Mouse (Mus musculus): Measurements from ENCODE around the gene Ttll8.

Gene Ttll8

GRCm38 (mm10) chr15:88954368-88955072 lies at the start of gene Ttll8:
Gene Ttll8 (minus strand): TSS chr15:88954418.
- DNase-seq (ENCODE audit: low spot score in 2 of 2) = no peak

GRCm38 (mm10) chr15:89001245-89001644 lies 47.0 kb upstream of the Ttll8 start:
- no peak for DNase-seq (ENCODE audit: low spot score in 2 of 2)

- DNase-seq (ENCODE audit: low spot score in 2 of 2) = no peak
Measured at GRCm38 (mm10) chr15:89000367-89000766, 46.1 kb upstream of the Ttll8 start.

- DNase-seq (ENCODE audit: low spot score in 2 of 2) = no peak
Measured at GRCm38 (mm10) chr15:88999124-88999523, 44.9 kb upstream of the Ttll8 start.

GRCm38 (mm10) chr15:88998636-88999035 lies 44.4 kb upstream of the Ttll8 start:
- DNase-seq (ENCODE audit: low spot score in 2 of 2) = no peak

GRCm38 (mm10) chr15:88989236-88989635 lies 35.0 kb upstream of the Ttll8 start:
- DNase-seq (ENCODE audit: low spot score in 2 of 2) = no peak

GRCm38 (mm10) chr15:88982534-88983079 lies 28.4 kb upstream of the Ttll8 start, which contains the start of gene Mov10l1:
Gene Mov10l1 (plus strand): TSS chr15:88982909.
- no peak for DNase-seq (ENCODE audit: low spot score in 2 of 2)

- no peak for DNase-seq (ENCODE audit: low spot score in 2 of 2)
Measured at GRCm38 (mm10) chr15:88979138-88979446, 24.9 kb upstream of the Ttll8 start.

GRCm38 (mm10) chr15:88978281-88979137 lies 24.3 kb upstream of the Ttll8 start, which contains the start of gene Mlc1:
Gene Mlc1 (minus strand): TSS chr15:88979007.
- DNase-seq (ENCODE audit: low spot score in 2 of 2) = peak; percentile 12

- no peak for DNase-seq (ENCODE audit: low spot score in 2 of 2)
Measured at GRCm38 (mm10) chr15:88972300-88972699, 18.1 kb upstream of the Ttll8 start.

- DNase-seq (ENCODE audit: low spot score in 2 of 2) = no peak
Measured at GRCm38 (mm10) chr15:88964070-88964578, 9.9 kb upstream of the Ttll8 start.

GRCm38 (mm10) chr15:88957522-88957921 lies 3.3 kb upstream of the Ttll8 start:
- no peak for DNase-seq (ENCODE audit: low spot score in 2 of 2)

GRCm38 (mm10) chr15:88955342-88955741 lies 1.1 kb upstream of the Ttll8 start:
- DNase-seq (ENCODE audit: low spot score in 2 of 2) = no peak

- DNase-seq (ENCODE audit: low spot score in 2 of 2) = no peak
Measured at GRCm38 (mm10) chr15:88951246-88951645, 3.0 kb downstream of the Ttll8 start.

GRCm38 (mm10) chr15:88946851-88947250 lies 7.4 kb downstream of the Ttll8 start:
- DNase-seq (ENCODE audit: low spot score in 2 of 2) = no peak

GRCm38 (mm10) chr15:88943896-88944551 lies 10.2 kb downstream of the Ttll8 start:
- no peak for DNase-seq (ENCODE audit: low spot score in 2 of 2)

- DNase-seq (ENCODE audit: low spot score in 2 of 2) = no peak
Measured at GRCm38 (mm10) chr15:88942783-88943182, 11.4 kb downstream of the Ttll8 start.

GRCm38 (mm10) chr15:88937291-88937650 lies 16.9 kb downstream of the Ttll8 start:
- no peak for DNase-seq (ENCODE audit: low spot score in 2 of 2)

- DNase-seq (ENCODE audit: low spot score in 2 of 2) = no peak
Measured at GRCm38 (mm10) chr15:88936619-88937290, 17.5 kb downstream of the Ttll8 start.

GRCm38 (mm10) chr15:88934141-88934540 lies 20.1 kb downstream of the Ttll8 start:
- DNase-seq (ENCODE audit: low spot score in 2 of 2) = no peak

GRCm38 (mm10) chr15:88932667-88933066 lies 21.6 kb downstream of the Ttll8 start:
- no peak for DNase-seq (ENCODE audit: low spot score in 2 of 2)

- DNase-seq (ENCODE audit: low spot score in 2 of 2) = no peak
Measured at GRCm38 (mm10) chr15:88921992-88922310, 32.3 kb downstream of the Ttll8 start.

All from right cerebral cortex, postnatal 36 days (tissue).